Mouse (Mus musculus): Measurements from ENCODE around the gene Phrf1.

GRCm38 (mm10) chr7:141294479-141294878 lies 65.9 kb downstream of the Phrf1 start:
- TF ChIP-seq CTCF (IDR thresholded peaks at IDR 0.05) (no peak), EP300 (IDR thresholded peaks at IDR 0.05) (no peak)
